Mouse (Mus musculus) splenic B cell, adult 2 months (primary cell): ENCODE measurements at regions not wholly inside any gene's neighbourhood (a gene's known extent, or its start where the extent isn't known, plus 50 kb on each side); places are given as distances from the start of the nearest gene placed in this dataset.

Experiments
- DNase-seq: peaks from one replicate; pipeline ENCODE4 v3.0.0-alpha.2; 2011; ENCODE audit warnings: low read depth, low spot score
- H3K27me3 ChIP-seq: 2 replicates; pipeline ENCODE4 v1.6.1; 2012; ENCODE audit warnings: mild to moderate bottlenecking, low read length, moderate library complexity, mixed read lengths; ENCODE audit not compliant: control insufficient read depth, poor library complexity, insufficient read depth, severe bottlenecking
- H3K36me3 ChIP-seq: 2 replicates; pipeline ENCODE4 v1.6.1; 2012; ENCODE audit warnings: mild to moderate bottlenecking, low read length, moderate library complexity, mixed read lengths; ENCODE audit not compliant: control insufficient read depth, poor library complexity, insufficient read depth, severe bottlenecking

GRCm38 (mm10) chr15:67388514-67388913 is 887.8 kb upstream of the Lrrc6 start:
- H3K36me3 ChIP-seq, result no peaks in the 10 kb centered on the region
- no peak for DNase-seq
- no peaks in the 10 kb centered on the region for H3K27me3 ChIP-seq

- Histone ChIP-seq H3K36me3 (no peaks in the 10 kb centered on the region), H3K27me3 (no peaks in the 10 kb centered on the region)
- peak; percentile 7 for DNase-seq
Measured at GRCm38 (mm10) chr15:67386896-67387295, 886.2 kb upstream of the Lrrc6 start.

GRCm38 (mm10) chr15:67373599-67373998 is 872.9 kb upstream of the Lrrc6 start:
- H3K36me3 ChIP-seq, result no peaks in the 10 kb centered on the region

GRCm38 (mm10) chr15:67373030-67373429 is 872.3 kb upstream of the Lrrc6 start:
- no peaks in the 10 kb centered on the region for H3K27me3 ChIP-seq
- no peaks in the 10 kb centered on the region for H3K36me3 ChIP-seq
- DNase-seq, result no peak

More at GRCm38 (mm10) chr15:67373599-67373998, 872.9 kb upstream of the Lrrc6 start:
- no peaks in the 10 kb centered on the region for H3K27me3 ChIP-seq
- no peak for DNase-seq

- no peaks in the 10 kb centered on the region for H3K36me3 ChIP-seq
- H3K27me3 ChIP-seq, result no peaks in the 10 kb centered on the region
- no peak for DNase-seq
Measured at GRCm38 (mm10) chr15:67364099-67364756, 863.5 kb upstream of the Lrrc6 start.

- Histone ChIP-seq H3K27me3 (no peaks in the 10 kb centered on the region), H3K36me3 (no peaks in the 10 kb centered on the region)
- no peak for DNase-seq
Measured at GRCm38 (mm10) chr15:67361012-67361571, 860.4 kb upstream of the Lrrc6 start.

- H3K36me3 ChIP-seq, result no peaks in the 10 kb centered on the region
- H3K27me3 ChIP-seq, result no peaks in the 10 kb centered on the region
- no peak for DNase-seq
Measured at GRCm38 (mm10) chr15:67357867-67358266, 857.2 kb upstream of the Lrrc6 start.

- no peaks in the 10 kb centered on the region for H3K36me3 ChIP-seq
- H3K27me3 ChIP-seq, result no peaks in the 10 kb centered on the region
- DNase-seq, result no peak
Measured at GRCm38 (mm10) chr15:67355334-67355733, 854.6 kb upstream of the Lrrc6 start.

- no peak for DNase-seq
- H3K36me3 ChIP-seq, result no peaks in the 10 kb centered on the region
- H3K27me3 ChIP-seq, result no peaks in the 10 kb centered on the region
Measured at GRCm38 (mm10) chr15:67354598-67355159, 854.0 kb upstream of the Lrrc6 start.

- Histone ChIP-seq H3K36me3 (no peaks in the 10 kb centered on the region), H3K27me3 (no peaks in the 10 kb centered on the region)
- no peak for DNase-seq
Measured at GRCm38 (mm10) chr15:67349501-67349900, 848.8 kb upstream of the Lrrc6 start.

- H3K36me3 ChIP-seq, result no peaks in the 10 kb centered on the region
- H3K27me3 ChIP-seq, result no peaks in the 10 kb centered on the region
- DNase-seq, result peak; percentile 6
Measured at GRCm38 (mm10) chr15:67345179-67346148, 844.8 kb upstream of the Lrrc6 start.

GRCm38 (mm10) chr15:67342050-67342449 is 841.3 kb upstream of the Lrrc6 start:
- Histone ChIP-seq H3K36me3 (no peaks in the 10 kb centered on the region), H3K27me3 (no peaks in the 10 kb centered on the region)
- DNase-seq, result no peak

- no peak for DNase-seq
- H3K27me3 ChIP-seq, result no peaks in the 10 kb centered on the region
Measured at GRCm38 (mm10) chr15:67337040-67337395, 836.3 kb upstream of the Lrrc6 start.

GRCm38 (mm10) chr15:67336294-67337039 is 835.8 kb upstream of the Lrrc6 start:
- Histone ChIP-seq H3K27me3 (no peaks in the 10 kb centered on the region), H3K36me3 (no peaks in the 10 kb centered on the region)
- peak; percentile 4 for DNase-seq

More at GRCm38 (mm10) chr15:67337040-67337395, 836.3 kb upstream of the Lrrc6 start:
- H3K36me3 ChIP-seq, result no peaks in the 10 kb centered on the region
